Mouse (Mus musculus): ENCODE measurements at regions not wholly inside any gene's neighbourhood (a gene's known extent, or its start where the extent isn't known, plus 50 kb on each side); places are given as distances from the start of the nearest gene placed in this dataset.

DNA sequence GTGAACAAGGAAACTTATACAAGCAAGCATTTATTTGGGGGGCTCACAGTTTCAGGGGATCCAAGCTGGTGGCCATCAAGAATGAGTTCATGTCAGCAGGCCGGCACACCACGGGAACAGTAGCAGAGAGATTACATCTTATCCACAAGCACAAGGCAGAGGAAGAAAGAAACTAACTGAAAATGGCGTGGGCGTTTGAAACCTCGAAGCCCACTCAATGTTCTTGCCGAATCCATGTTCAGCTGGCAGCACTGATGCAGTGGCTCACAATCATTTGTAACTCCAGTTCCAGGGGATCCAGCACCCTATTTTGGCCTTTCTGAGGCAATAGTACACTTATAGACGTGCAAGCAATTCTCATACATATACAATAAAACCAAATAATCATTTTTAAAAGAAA, 404.7 kb downstream of the Cdh26 start:
- H3K9me3 ChIP-seq (replicated peaks; ENCODE audit: control insufficient read depth, low read length) = no peaks in the 10 kb centered on the region
- H3K9ac ChIP-seq (ENCODE audit: low read length) = no peak overlapping the region
- H3K27ac ChIP-seq (ENCODE audit: low read length) = no peak overlapping the region
- no peaks in the 10 kb centered on the region for H3K36me3 ChIP-seq (ENCODE audit: control insufficient read depth, insufficient read depth, low read length)
- H3K4me3 ChIP-seq (replicated peaks; ENCODE audit: low read length) = no peak overlapping the region
- ATAC-seq (ENCODE audit: insufficient read depth, low FRiP score) = no peak
- no peaks in the 10 kb centered on the region for H3K27me3 ChIP-seq (ENCODE audit: control insufficient read depth, insufficient read depth, low read length)
- H3K4me2 ChIP-seq (ENCODE audit: low read depth, low read length) = no peak overlapping the region
- H3K4me1 ChIP-seq (ENCODE audit: control insufficient read depth, insufficient read depth, low read length) = no peaks in the 10 kb centered on the region
- WGBS = 75% methylated on average over 7 of the region's 7 CpGs

DNA sequence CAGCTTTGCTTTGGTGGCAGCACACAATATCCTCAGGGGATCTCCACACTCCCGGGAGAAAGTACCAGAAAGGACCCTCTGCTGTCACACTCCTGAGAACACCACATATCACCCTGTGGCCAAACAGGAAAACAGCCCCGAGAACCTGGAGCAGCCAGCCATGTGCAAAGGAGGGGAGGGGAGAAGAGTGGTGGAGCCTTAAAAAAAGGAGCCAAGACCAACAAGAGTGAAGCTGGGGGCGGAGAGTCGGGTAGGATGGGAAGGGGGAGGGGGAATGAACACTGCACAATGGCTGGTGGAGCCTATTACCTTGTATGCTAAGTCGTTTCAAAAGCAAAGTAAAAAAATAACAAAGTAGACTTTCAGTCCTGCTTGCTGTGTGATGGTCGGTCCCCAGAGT, 408.2 kb downstream of the Cdh26 start:
- ATAC-seq (ENCODE audit: insufficient read depth, low FRiP score) = no peak
- 25% methylated on average over 6 of the region's 6 CpGs for WGBS
- no peak overlapping the region for H3K4me2 ChIP-seq (ENCODE audit: low read depth, low read length)

DNA sequence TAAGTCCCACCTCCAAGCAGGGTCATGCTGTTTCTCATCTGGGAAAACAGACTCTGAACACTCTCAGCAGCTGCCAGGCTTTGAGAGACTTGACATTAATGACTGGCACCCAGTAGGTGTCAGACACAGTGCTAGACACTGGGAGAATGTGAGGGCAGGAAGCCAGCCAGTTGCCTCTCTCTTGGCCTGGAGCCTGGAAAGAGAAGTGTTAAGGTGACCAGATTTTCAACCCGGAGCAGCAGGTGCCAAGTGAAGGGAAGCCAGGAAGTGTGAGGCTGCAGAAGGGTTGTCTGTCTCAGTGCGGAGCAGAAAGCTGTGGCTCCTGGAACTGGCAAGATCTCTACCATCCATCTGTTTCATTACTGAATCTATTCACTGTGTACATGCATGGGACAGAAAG, 410.6 kb downstream of the Cdh26 start:
- H3K9ac ChIP-seq (ENCODE audit: low read length) = no peak overlapping the region
- 46% methylated on average over 2 of the region's 2 CpGs for WGBS

More for the DNA sequence above, 408.2 kb downstream of the Cdh26 start:
- Histone ChIP-seq H3K9ac (ENCODE audit: low read length) (no peak overlapping the region), H3K9me3 (replicated peaks; ENCODE audit: control insufficient read depth, low read length) (no peaks in the 10 kb centered on the region), H3K27me3 (ENCODE audit: control insufficient read depth, insufficient read depth, low read length) (no peaks in the 10 kb centered on the region), H3K27ac (ENCODE audit: low read length) (no peak overlapping the region), H3K36me3 (ENCODE audit: control insufficient read depth, insufficient read depth, low read length) (no peaks in the 10 kb centered on the region), H3K4me3 (replicated peaks; ENCODE audit: low read length) (no peak overlapping the region), H3K4me1 (ENCODE audit: control insufficient read depth, insufficient read depth, low read length) (no peaks in the 10 kb centered on the region)

DNA sequence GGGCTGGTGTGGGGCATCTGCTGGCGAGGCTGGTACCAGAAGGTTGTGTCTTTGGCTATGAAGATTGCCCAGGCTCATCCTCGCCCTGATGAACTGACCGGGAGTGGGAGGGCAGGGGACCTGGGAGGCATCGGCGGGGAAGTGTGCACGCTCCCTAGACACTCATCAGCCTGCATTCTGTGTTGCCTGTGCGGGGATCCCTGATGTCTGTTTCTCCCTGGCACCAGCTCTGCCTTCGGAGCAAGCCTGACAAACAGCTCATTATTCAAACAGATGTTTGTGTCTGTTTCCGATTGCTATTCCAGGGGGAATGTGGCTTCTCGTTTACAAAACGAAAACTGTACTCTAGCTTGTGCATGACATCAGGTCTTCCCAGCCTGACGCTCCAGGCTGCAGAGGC, 412.3 kb downstream of the Cdh26 start:
- no peaks in the 10 kb centered on the region for H3K27me3 ChIP-seq (ENCODE audit: control insufficient read depth, insufficient read depth, low read length)
- WGBS = 63% methylated on average over 12 of the region's 12 CpGs
- H3K4me3 ChIP-seq (replicated peaks; ENCODE audit: low read length) = no peak overlapping the region
- H3K36me3 ChIP-seq (ENCODE audit: control insufficient read depth, insufficient read depth, low read length) = no peaks in the 10 kb centered on the region
- H3K4me1 ChIP-seq (ENCODE audit: control insufficient read depth, insufficient read depth, low read length) = no peaks in the 10 kb centered on the region
- no peak overlapping the region for H3K4me2 ChIP-seq (ENCODE audit: low read depth, low read length)
- H3K27ac ChIP-seq (ENCODE audit: low read length) = no peak overlapping the region
- no peaks in the 10 kb centered on the region for H3K9me3 ChIP-seq (replicated peaks; ENCODE audit: control insufficient read depth, low read length)
- no peak overlapping the region for H3K9ac ChIP-seq (ENCODE audit: low read length)
- ATAC-seq (ENCODE audit: insufficient read depth, low FRiP score) = no peak

More for the DNA sequence above, 410.6 kb downstream of the Cdh26 start:
- Histone ChIP-seq H3K9me3 (replicated peaks; ENCODE audit: control insufficient read depth, low read length) (no peaks in the 10 kb centered on the region), H3K4me3 (replicated peaks; ENCODE audit: low read length) (no peak overlapping the region), H3K36me3 (ENCODE audit: control insufficient read depth, insufficient read depth, low read length) (no peaks in the 10 kb centered on the region), H3K4me1 (ENCODE audit: control insufficient read depth, insufficient read depth, low read length) (no peaks in the 10 kb centered on the region), H3K27ac (ENCODE audit: low read length) (no peak overlapping the region), H3K27me3 (ENCODE audit: control insufficient read depth, insufficient read depth, low read length) (no peaks in the 10 kb centered on the region), H3K4me2 (ENCODE audit: low read depth, low read length) (no peak overlapping the region)
- ATAC-seq (ENCODE audit: insufficient read depth, low FRiP score) = no peak

DNA sequence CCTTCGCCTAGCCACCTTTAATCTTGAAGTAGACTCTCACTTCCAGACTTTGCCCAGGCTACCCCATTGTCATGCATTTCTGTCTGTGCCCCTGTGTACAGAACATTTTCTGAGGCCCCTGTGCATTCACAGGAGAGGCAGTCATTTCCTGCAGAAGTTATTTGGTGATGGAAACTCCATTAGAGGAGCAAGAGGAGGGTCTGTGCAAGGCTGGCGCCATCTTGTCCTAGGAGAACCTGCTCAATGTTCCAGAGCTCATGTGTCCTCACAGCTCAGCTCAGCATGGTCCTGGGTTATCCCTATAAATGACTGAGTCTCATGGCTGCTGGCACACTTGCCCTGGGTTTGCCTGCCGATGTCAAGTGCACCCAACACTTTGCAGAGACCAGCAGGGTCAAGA, 413.1 kb downstream of the Cdh26 start:
- Histone ChIP-seq H3K4me2 (ENCODE audit: low read depth, low read length) (no peak overlapping the region), H3K9me3 (replicated peaks; ENCODE audit: control insufficient read depth, low read length) (no peaks in the 10 kb centered on the region), H3K27me3 (ENCODE audit: control insufficient read depth, insufficient read depth, low read length) (no peaks in the 10 kb centered on the region), H3K27ac (ENCODE audit: low read length) (no peak overlapping the region), H3K9ac (ENCODE audit: low read length) (no peak overlapping the region), H3K4me1 (ENCODE audit: control insufficient read depth, insufficient read depth, low read length) (no peaks in the 10 kb centered on the region), H3K4me3 (replicated peaks; ENCODE audit: low read length) (no peak overlapping the region), H3K36me3 (ENCODE audit: control insufficient read depth, insufficient read depth, low read length) (no peaks in the 10 kb centered on the region)
- no peak for ATAC-seq (ENCODE audit: insufficient read depth, low FRiP score)
- WGBS = 81% methylated on average over 3 of the region's 3 CpGs

DNA sequence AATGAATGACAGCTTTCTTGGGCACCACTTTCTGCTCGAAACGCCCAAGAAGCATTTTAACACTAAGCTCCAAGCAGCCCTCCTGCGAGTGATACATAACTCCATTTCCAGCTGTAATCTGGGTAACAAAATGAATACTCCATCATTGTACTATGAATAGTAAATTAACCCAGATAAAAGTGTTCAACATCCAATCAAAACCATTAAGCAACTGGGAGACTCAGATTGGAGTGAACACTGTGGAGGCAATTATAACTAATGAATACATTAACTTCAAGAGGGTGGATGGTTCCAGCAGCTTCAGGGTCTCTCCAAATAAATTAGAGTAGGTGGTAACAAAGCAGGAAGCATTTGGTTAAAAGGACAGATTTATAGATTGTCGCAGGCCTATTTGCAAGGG, 414.2 kb downstream of the Cdh26 start:
- no peaks in the 10 kb centered on the region for H3K27me3 ChIP-seq (ENCODE audit: control insufficient read depth, insufficient read depth, low read length)
- H3K4me3 ChIP-seq (replicated peaks; ENCODE audit: low read length) = no peak overlapping the region
- H3K9ac ChIP-seq (ENCODE audit: low read length) = no peak overlapping the region
- no peak overlapping the region for H3K27ac ChIP-seq (ENCODE audit: low read length)
- no peaks in the 10 kb centered on the region for H3K4me1 ChIP-seq (ENCODE audit: control insufficient read depth, insufficient read depth, low read length)
- H3K4me2 ChIP-seq (ENCODE audit: low read depth, low read length) = no peak overlapping the region
- no peaks in the 10 kb centered on the region for H3K36me3 ChIP-seq (ENCODE audit: control insufficient read depth, insufficient read depth, low read length)
- H3K9me3 ChIP-seq (replicated peaks; ENCODE audit: control insufficient read depth, low read length) = no peaks in the 10 kb centered on the region
- ATAC-seq (ENCODE audit: insufficient read depth, low FRiP score) = no peak
- 91% methylated on average over 4 of the region's 4 CpGs for WGBS

DNA sequence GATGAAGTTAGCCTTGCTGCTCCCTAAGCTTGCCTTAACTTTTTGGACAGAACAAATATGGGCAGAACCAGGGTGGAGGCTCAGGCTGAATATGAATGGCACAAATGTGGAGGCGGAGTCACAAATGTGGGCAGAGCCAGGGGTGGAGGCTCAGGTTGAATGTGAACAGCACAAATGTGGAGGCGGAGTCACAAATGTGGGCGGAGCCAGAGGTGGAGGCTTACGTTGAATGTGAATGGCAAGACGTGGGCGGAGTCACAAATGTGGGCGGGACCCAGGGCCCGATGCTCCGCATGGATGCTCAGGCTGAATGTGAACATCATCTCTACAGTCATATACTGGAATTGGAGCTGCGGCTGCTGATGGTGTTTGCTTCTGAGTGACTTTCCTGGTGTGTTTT, 420.0 kb downstream of the Cdh26 start:
- no peak for ATAC-seq (ENCODE audit: insufficient read depth, low FRiP score)
- no peak overlapping the region for H3K4me2 ChIP-seq (ENCODE audit: low read depth, low read length)
- H3K27ac ChIP-seq (ENCODE audit: low read length) = no peak overlapping the region

DNA sequence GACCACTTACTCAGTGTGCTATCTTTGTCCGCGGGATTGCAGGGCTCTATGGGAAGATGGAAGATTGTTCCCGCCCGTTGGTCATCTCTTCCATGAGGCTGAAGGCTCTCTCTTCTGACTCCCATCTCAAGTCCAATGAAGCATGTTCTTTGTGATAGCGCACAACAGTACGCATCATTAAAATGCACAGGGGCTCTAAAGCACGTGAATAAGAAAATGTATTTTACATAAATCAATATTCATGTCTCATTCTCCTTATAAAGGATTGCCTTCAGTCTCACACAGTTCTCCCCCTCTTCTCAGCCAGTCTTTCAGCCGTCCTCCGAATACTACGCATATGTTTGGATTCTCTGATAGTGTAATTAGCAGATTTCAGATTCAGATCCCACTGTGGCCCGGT, 420.4 kb downstream of the Cdh26 start:
- no peak overlapping the region for H3K9ac ChIP-seq (ENCODE audit: low read length)
- no peaks in the 10 kb centered on the region for H3K9me3 ChIP-seq (replicated peaks; ENCODE audit: control insufficient read depth, low read length)
- no peaks in the 10 kb centered on the region for H3K27me3 ChIP-seq (ENCODE audit: control insufficient read depth, insufficient read depth, low read length)
- H3K36me3 ChIP-seq (ENCODE audit: control insufficient read depth, insufficient read depth, low read length) = no peaks in the 10 kb centered on the region
- H3K27ac ChIP-seq (ENCODE audit: low read length) = no peak overlapping the region
- no peak overlapping the region for H3K4me2 ChIP-seq (ENCODE audit: low read depth, low read length)
- H3K4me1 ChIP-seq (ENCODE audit: control insufficient read depth, insufficient read depth, low read length) = no peaks in the 10 kb centered on the region
- ATAC-seq (ENCODE audit: insufficient read depth, low FRiP score) = no peak
- H3K4me3 ChIP-seq (replicated peaks; ENCODE audit: low read length) = no peak overlapping the region
- WGBS = 83% methylated on average over 11 of the region's 11 CpGs

More for the DNA sequence above, 420.0 kb downstream of the Cdh26 start:
- Histone ChIP-seq H3K9me3 (replicated peaks; ENCODE audit: control insufficient read depth, low read length) (no peaks in the 10 kb centered on the region), H3K9ac (ENCODE audit: low read length) (no peak overlapping the region), H3K4me3 (replicated peaks; ENCODE audit: low read length) (no peak overlapping the region), H3K4me1 (ENCODE audit: control insufficient read depth, insufficient read depth, low read length) (no peaks in the 10 kb centered on the region), H3K36me3 (ENCODE audit: control insufficient read depth, insufficient read depth, low read length) (no peaks in the 10 kb centered on the region), H3K27me3 (ENCODE audit: control insufficient read depth, insufficient read depth, low read length) (no peaks in the 10 kb centered on the region)
- WGBS = 83% methylated on average over 10 of the region's 10 CpGs

DNA sequence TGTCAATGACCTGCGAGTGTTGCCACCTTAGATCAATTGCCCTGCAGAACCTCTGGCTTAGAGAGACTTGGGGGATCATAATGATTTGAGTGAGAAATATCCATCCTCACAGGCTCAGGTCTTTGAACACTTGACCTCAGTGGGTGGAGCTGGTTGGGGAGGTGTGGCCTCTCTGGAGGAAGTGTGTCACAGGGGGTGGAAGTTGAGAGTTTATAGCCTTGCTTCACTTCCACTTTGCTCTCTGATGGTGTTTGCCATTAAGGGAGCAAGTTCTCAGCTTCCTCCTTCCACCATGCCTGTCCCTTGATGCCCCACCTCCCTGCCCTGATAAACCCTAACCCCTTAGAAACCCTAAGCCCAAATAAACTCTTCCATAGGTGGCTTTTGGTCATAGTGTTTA, 423.7 kb downstream of the Cdh26 start:
- no peaks in the 10 kb centered on the region for H3K4me1 ChIP-seq (ENCODE audit: control insufficient read depth, insufficient read depth, low read length)
- H3K9me3 ChIP-seq (replicated peaks; ENCODE audit: control insufficient read depth, low read length) = no peaks in the 10 kb centered on the region
- WGBS = 56% methylated on average over 1 of the region's 1 CpGs
- no peaks in the 10 kb centered on the region for H3K27me3 ChIP-seq (ENCODE audit: control insufficient read depth, insufficient read depth, low read length)
- H3K36me3 ChIP-seq (ENCODE audit: control insufficient read depth, insufficient read depth, low read length) = no peaks in the 10 kb centered on the region
- no peak overlapping the region for H3K4me3 ChIP-seq (replicated peaks; ENCODE audit: low read length)
- no peak overlapping the region for H3K4me2 ChIP-seq (ENCODE audit: low read depth, low read length)
- no peak overlapping the region for H3K9ac ChIP-seq (ENCODE audit: low read length)
- no peak for ATAC-seq (ENCODE audit: insufficient read depth, low FRiP score)
- H3K27ac ChIP-seq (ENCODE audit: low read length) = no peak overlapping the region

DNA sequence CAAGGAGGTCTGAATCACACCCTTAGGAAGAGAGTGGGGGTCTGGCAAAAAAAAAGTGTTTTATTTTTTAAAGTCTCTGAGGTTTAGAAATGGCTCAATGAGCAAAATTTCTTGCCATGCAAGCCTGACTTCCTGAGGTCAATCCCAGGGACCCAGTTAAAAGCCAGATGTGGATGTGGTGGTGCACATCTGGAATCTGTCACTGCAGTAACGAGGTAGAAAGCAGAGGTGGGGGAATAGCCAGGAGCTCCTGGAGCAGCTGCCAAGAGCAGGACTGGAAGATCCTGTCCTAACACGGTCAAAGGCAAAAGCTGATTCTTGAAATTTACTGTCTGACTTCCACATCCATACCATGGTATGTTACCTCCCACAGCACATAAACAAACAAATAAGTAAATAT, 424.4 kb downstream of the Cdh26 start:
- Histone ChIP-seq H3K4me2 (ENCODE audit: low read depth, low read length) (no peak overlapping the region), H3K36me3 (ENCODE audit: control insufficient read depth, insufficient read depth, low read length) (no peaks in the 10 kb centered on the region), H3K4me3 (replicated peaks; ENCODE audit: low read length) (no peak overlapping the region), H3K27ac (ENCODE audit: low read length) (no peak overlapping the region), H3K9me3 (replicated peaks; ENCODE audit: control insufficient read depth, low read length) (no peaks in the 10 kb centered on the region), H3K4me1 (ENCODE audit: control insufficient read depth, insufficient read depth, low read length) (no peaks in the 10 kb centered on the region), H3K27me3 (ENCODE audit: control insufficient read depth, insufficient read depth, low read length) (no peaks in the 10 kb centered on the region), H3K9ac (ENCODE audit: low read length) (no peak overlapping the region)
- WGBS = 46% methylated on average over 2 of the region's 2 CpGs
- no peak for ATAC-seq (ENCODE audit: insufficient read depth, low FRiP score)

Data from stomach, embryonic 16.5 days (tissue).